Mouse (Mus musculus): ENCODE data around the gene Esr1.

DNA sequence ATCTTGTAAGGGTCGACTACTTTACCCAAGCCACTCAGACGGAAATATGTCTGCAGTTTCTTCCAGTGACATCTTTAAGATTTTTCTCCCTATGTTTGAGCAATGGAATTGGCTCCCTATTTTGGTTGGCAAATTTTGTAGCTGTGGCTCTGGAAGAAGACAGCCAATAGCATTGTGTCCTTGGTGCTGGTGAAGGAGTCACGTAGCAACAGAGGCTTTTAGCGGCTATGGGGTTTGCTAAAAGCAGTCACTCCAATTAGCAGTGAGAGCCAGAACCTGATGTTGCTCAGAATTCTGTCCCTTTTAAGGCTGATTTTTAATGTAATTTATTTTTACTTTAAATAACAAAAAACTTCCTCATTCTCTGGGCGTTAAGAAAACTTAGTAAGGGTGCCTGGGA is 54.0 kb downstream of the Esr1 start:
- TF ChIP-seq CEBPB (IDR thresholded peaks at IDR 0.05; ENCODE audit: insufficient read depth, poor library complexity, severe bottlenecking) (no peak), SRF (IDR thresholded peaks at IDR 0.05; ENCODE audit: control insufficient read depth, insufficient read length, low read depth) (no peak), POLR2A (IDR thresholded peaks at IDR 0.05; ENCODE audit: insufficient read length, low read depth) (no peak), USF1 (IDR thresholded peaks at IDR 0.05; ENCODE audit: low read depth) (no peak), MAX (IDR thresholded peaks at IDR 0.05; ENCODE audit: low read depth) (no peak), POLR2AphosphoS2 (IDR thresholded peaks at IDR 0.05; ENCODE audit: insufficient read length, low read depth) (no peak), E2F4 (IDR thresholded peaks at IDR 0.05; ENCODE audit: insufficient read depth) (no peak), TCF12 (IDR thresholded peaks at IDR 0.05; ENCODE audit: insufficient read depth, poor library complexity, severe bottlenecking) (no peak)
